Mouse (Mus musculus): ENCODE measurements around the gene Krt39. TPM values are rescaled to one million over a fixed set of nuclear protein-coding genes. Genes with fewer than 3 reads are reported as not detected.

The Krt39 gene
- not detected in 2 replicates for polyA plus RNA-seq (2012; rRNA removed)

DNA sequence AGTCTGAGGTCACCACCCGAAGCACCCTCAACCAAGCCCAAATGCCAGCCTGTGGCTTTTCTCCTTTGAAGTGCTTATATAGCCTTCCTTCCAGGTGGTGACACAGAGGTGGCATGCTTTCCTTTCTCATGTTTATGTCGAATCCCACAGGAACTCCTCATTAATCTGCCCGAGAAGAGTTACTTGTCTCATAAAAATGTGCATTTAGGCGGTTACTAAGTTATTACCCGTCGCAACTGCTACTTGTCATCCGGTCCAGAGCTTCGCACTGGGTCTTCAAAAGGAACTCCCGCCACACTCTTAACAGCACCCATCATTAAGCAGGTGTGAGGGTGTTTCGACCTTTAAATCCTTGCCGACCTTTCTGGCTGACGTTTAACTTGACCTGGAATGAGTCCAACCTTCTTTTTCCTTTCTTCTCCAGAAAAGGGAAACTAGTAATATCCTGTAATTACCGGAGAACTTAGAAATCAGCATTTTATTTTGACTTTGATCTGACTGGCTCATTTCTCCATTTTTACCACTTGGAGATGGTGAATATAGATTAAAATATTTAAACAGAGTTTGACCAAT is at the start of gene Krt39:
Gene Krt39, minus strand, starts transcription at position 51 of the 573 bp plus-strand sequence.
- H3K27ac ChIP-seq (ENCODE audit: insufficient read depth, low read length), result no peak within 1 kb of the TSS
- no peak within 1 kb of the TSS for H3K4me3 ChIP-seq (ENCODE audit: insufficient read depth, low read length)
- TF ChIP-seq CTCF (IDR thresholded peaks at IDR 0.05; ENCODE audit: extremely low read depth, insufficient read depth, low read length), result no peak
- no peaks in the 10 kb centered on the region for H3K4me1 ChIP-seq (ENCODE audit: control insufficient read depth, insufficient read depth, low read length)

- H3K4me1 ChIP-seq (ENCODE audit: control insufficient read depth, insufficient read depth, low read length), result no peaks in the 10 kb centered on the region
- no peak within 1 kb of the TSS for H3K27ac ChIP-seq (ENCODE audit: insufficient read depth, low read length)
- TF ChIP-seq POLR2A (IDR thresholded peaks at IDR 0.05; ENCODE audit: extremely low read depth, insufficient read depth, low read length), result no peak
- no peak for TF ChIP-seq CTCF (IDR thresholded peaks at IDR 0.05; ENCODE audit: extremely low read depth, insufficient read depth, low read length)
- no peak within 1 kb of the TSS for H3K4me3 ChIP-seq (ENCODE audit: insufficient read depth, low read length)
These were observed 45.4 kb upstream of the Krt39 start, which contains the start of gene Krtap3-1 for GRCm38 (mm10) chr11:99566530-99566929. Gene Krtap3-1, minus strand, starts transcription at chr11:99566630.

DNA sequence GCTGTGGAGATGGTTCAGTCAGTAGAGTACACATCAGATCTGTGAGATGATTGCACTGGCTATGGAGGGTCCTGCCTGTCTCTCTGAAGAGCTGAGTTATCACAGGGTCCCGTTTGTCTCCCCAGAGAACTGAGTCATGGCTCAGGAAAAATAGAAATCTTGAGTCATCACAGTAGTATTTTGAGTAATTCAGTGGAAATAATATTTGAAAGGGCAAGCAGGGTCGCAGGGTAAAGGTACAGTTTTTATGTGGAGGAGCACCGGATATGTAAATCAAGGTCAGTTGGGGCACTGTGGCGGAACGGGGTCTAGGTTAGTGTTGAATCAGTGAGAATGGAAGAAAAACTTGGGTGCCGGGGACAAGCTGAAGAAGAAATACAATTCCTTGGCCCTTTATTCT is 41.4 kb upstream of the Krt39 start:
- Histone ChIP-seq H3K4me3 (ENCODE audit: insufficient read depth, low read length) (no peak overlapping the region), H3K4me1 (ENCODE audit: control insufficient read depth, insufficient read depth, low read length) (no peaks in the 10 kb centered on the region; the same call in 1 of the 2 replicates), H3K27ac (ENCODE audit: insufficient read depth, low read length) (no peak overlapping the region)
- TF ChIP-seq CTCF (IDR thresholded peaks at IDR 0.05; ENCODE audit: extremely low read depth, insufficient read depth, low read length), result no peak
- TF ChIP-seq POLR2A (IDR thresholded peaks at IDR 0.05; ENCODE audit: extremely low read depth, insufficient read depth, low read length), result no peak

- H3K27ac ChIP-seq (ENCODE audit: insufficient read depth, low read length), result no peak within 1 kb of the TSS
- no peak within 1 kb of the TSS for H3K4me3 ChIP-seq (ENCODE audit: insufficient read depth, low read length)
- no peaks in the 10 kb centered on the region; the same call in 1 of the 2 replicates for H3K4me1 ChIP-seq (ENCODE audit: control insufficient read depth, insufficient read depth, low read length)
- TF ChIP-seq CTCF (IDR thresholded peaks at IDR 0.05; ENCODE audit: extremely low read depth, insufficient read depth, low read length), result no peak
- no peak for TF ChIP-seq POLR2A (IDR thresholded peaks at IDR 0.05; ENCODE audit: extremely low read depth, insufficient read depth, low read length)
These were observed 38.2 kb upstream of the Krt39 start, which contains the start of gene Gm11939 for GRCm38 (mm10) chr11:99559366-99559765. Gene Gm11939, minus strand, starts transcription at chr11:99559466.

- Histone ChIP-seq H3K27ac (ENCODE audit: insufficient read depth, low read length) (no peak overlapping the region), H3K4me3 (ENCODE audit: insufficient read depth, low read length) (no peak overlapping the region), H3K4me1 (ENCODE audit: control insufficient read depth, insufficient read depth, low read length) (no peaks in the 10 kb centered on the region; the same call in 1 of the 2 replicates)
- TF ChIP-seq CTCF (IDR thresholded peaks at IDR 0.05; ENCODE audit: extremely low read depth, insufficient read depth, low read length) (no peak), POLR2A (IDR thresholded peaks at IDR 0.05; ENCODE audit: extremely low read depth, insufficient read depth, low read length) (no peak)
These were observed 37.0 kb upstream of the Krt39 start for GRCm38 (mm10) chr11:99557976-99558745.

DNA sequence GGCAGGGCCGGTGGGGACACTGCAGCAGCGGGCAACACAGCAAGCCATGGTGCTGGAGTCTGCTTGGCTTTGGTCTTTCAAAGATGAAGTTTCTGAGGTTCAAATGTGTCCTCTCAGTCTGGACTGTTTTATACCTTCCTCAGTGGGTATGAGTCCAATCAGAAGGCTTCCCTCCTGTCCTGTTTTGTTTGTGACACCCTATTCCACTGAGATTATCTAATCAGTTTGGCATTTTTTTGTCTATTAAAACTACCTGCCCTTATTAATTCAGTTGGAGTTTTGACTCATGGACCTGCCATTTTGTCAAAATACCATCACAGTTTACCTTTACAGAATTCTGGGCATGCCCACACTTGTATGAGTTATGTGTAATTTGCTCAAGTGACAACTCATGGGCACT is 35.6 kb upstream of the Krt39 start, which contains the start of gene Krtap3-2:
Gene Krtap3-2, minus strand, starts transcription at position 101 of the 400 bp plus-strand sequence.
- Histone ChIP-seq H3K4me1 (ENCODE audit: control insufficient read depth, insufficient read depth, low read length) (no peaks in the 10 kb centered on the region; the same call in 1 of the 2 replicates), H3K4me3 (ENCODE audit: insufficient read depth, low read length) (no peak within 1 kb of the TSS), H3K27ac (ENCODE audit: insufficient read depth, low read length) (no peak within 1 kb of the TSS)
- TF ChIP-seq POLR2A (IDR thresholded peaks at IDR 0.05; ENCODE audit: extremely low read depth, insufficient read depth, low read length) (no peak), CTCF (IDR thresholded peaks at IDR 0.05; ENCODE audit: extremely low read depth, insufficient read depth, low read length) (no peak)

DNA sequence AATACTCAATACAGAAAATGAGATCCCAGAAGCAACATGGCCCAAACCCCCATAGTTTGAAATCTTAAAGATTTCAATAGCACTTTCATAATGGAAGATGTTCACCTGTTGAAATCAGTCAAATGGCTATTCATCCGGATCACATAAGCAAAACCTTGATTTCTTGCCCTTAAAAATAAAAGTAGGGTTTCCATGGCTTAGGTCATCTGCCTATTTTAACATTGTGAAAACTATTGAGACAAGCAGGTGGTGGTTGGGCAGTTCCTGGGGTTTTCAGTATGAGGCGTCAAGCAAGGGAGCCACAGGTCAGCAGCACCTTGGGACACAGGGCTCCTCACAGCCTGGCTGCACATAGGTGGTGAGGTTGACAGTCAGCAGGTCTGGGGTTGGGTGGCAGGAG is 35.1 kb upstream of the Krt39 start:
- TF ChIP-seq CTCF (IDR thresholded peaks at IDR 0.05; ENCODE audit: extremely low read depth, insufficient read depth, low read length), result no peak
- no peak for TF ChIP-seq POLR2A (IDR thresholded peaks at IDR 0.05; ENCODE audit: extremely low read depth, insufficient read depth, low read length)
- Histone ChIP-seq H3K4me3 (ENCODE audit: insufficient read depth, low read length) (no peak overlapping the region), H3K27ac (ENCODE audit: insufficient read depth, low read length) (no peak overlapping the region), H3K4me1 (ENCODE audit: control insufficient read depth, insufficient read depth, low read length) (no peaks in the 10 kb centered on the region; the same call in 1 of the 2 replicates)

DNA sequence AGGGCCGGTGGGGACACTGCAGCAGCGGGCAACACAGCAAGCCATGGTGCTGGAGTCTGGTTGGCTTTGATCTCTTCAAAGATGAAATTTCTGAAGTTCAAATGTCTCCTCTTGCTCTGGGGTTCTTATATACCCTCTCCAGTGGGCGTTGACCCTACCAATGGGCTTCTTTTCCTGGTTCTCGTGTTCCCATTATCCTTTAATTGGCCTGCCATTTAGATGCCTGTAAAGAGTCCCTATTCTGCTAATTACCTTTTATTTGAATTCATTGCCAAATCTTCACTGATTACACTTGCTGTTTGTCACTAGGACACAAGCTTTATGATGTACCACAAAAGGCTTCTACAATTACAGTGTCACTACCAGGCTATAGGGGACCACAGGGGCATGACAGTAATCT is 29.6 kb upstream of the Krt39 start, which contains the start of gene Krtap3-3:
Gene Krtap3-3, minus strand, starts transcription at position 101 of the 400 bp plus-strand sequence.
- H3K27ac ChIP-seq (ENCODE audit: insufficient read depth, low read length), result no peak within 1 kb of the TSS
- no peak for TF ChIP-seq POLR2A (IDR thresholded peaks at IDR 0.05; ENCODE audit: extremely low read depth, insufficient read depth, low read length)
- no peak for TF ChIP-seq CTCF (IDR thresholded peaks at IDR 0.05; ENCODE audit: extremely low read depth, insufficient read depth, low read length)
- H3K4me3 ChIP-seq (ENCODE audit: insufficient read depth, low read length), result no peak within 1 kb of the TSS
- H3K4me1 ChIP-seq (ENCODE audit: control insufficient read depth, insufficient read depth, low read length), result no peaks in the 10 kb centered on the region

DNA sequence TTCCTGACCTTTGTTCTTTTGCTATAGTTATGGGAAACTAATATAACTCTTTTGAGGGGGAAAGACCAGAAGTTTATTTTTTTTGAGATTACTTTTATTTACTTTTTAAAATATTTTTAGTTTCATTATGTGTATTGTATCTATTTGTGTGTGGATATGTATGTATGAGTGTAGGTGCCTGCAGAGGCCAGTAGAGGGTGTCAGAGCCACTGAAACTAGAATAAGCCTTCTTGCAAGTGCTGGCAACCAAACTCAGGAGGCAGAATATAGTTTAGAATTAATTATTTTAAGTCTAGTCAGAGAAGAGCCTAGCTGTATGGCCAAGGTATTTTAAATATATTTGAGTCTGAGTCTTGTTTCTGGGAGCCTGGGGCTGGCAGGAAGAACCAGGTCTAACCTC is 26.8 kb upstream of the Krt39 start:
- Histone ChIP-seq H3K27ac (ENCODE audit: insufficient read depth, low read length) (no peak overlapping the region), H3K4me1 (ENCODE audit: control insufficient read depth, insufficient read depth, low read length) (no peaks in the 10 kb centered on the region), H3K4me3 (ENCODE audit: insufficient read depth, low read length) (no peak overlapping the region)
- no peak for TF ChIP-seq POLR2A (IDR thresholded peaks at IDR 0.05; ENCODE audit: extremely low read depth, insufficient read depth, low read length)
- no peak for TF ChIP-seq CTCF (IDR thresholded peaks at IDR 0.05; ENCODE audit: extremely low read depth, insufficient read depth, low read length)

Measured in cortical plate, adult 2 months (tissue).